Mouse (Mus musculus) thymus, postnatal 25 days (tissue): Measurements from ENCODE around the gene Ank3.

Experiments
- DNase-seq: peaks from one replicate; pipeline ENCODE4 v3.0.0; 2022

Gene Ank3

GRCm38 (mm10) chr10:69577061-69577728 lies 178.6 kb downstream of the Ank3 start:
- no peak for DNase-seq

- DNase-seq, result no peak
These were observed 179.1 kb downstream of the Ank3 start for GRCm38 (mm10) chr10:69577729-69578061.

- DNase-seq, result no peak
These were observed 181.0 kb downstream of the Ank3 start for GRCm38 (mm10) chr10:69579585-69579984.

GRCm38 (mm10) chr10:69581525-69581924 lies 183.0 kb downstream of the Ank3 start:
- DNase-seq, result no peak

- no peak for DNase-seq
These were observed 185.4 kb downstream of the Ank3 start for GRCm38 (mm10) chr10:69583874-69584481.

- DNase-seq, result no peak
These were observed 186.0 kb downstream of the Ank3 start for GRCm38 (mm10) chr10:69584566-69584965.

GRCm38 (mm10) chr10:69585271-69585670 lies 186.7 kb downstream of the Ank3 start:
- no peak for DNase-seq

- DNase-seq, result no peak
These were observed 195.9 kb downstream of the Ank3 start for GRCm38 (mm10) chr10:69594186-69595131.

- no peak for DNase-seq
These were observed 196.9 kb downstream of the Ank3 start for GRCm38 (mm10) chr10:69595487-69595886.

- no peak for DNase-seq
These were observed 202.9 kb downstream of the Ank3 start for GRCm38 (mm10) chr10:69601471-69601870.

- DNase-seq, result no peak
These were observed 204.1 kb downstream of the Ank3 start for GRCm38 (mm10) chr10:69602711-69603110.

- no peak for DNase-seq
These were observed 206.0 kb downstream of the Ank3 start for GRCm38 (mm10) chr10:69604609-69605008.

GRCm38 (mm10) chr10:69605211-69605610 lies 206.6 kb downstream of the Ank3 start:
- no peak for DNase-seq

GRCm38 (mm10) chr10:69607611-69608119 lies 209.1 kb downstream of the Ank3 start:
- no peak for DNase-seq

GRCm38 (mm10) chr10:69611314-69611713 lies 212.7 kb downstream of the Ank3 start:
- no peak for DNase-seq

GRCm38 (mm10) chr10:69611839-69612340 lies 213.3 kb downstream of the Ank3 start:
- no peak for DNase-seq

- DNase-seq, result no peak
These were observed 218.4 kb downstream of the Ank3 start for GRCm38 (mm10) chr10:69616953-69617352.

- DNase-seq, result no peak
These were observed 219.1 kb downstream of the Ank3 start for GRCm38 (mm10) chr10:69617537-69618112.

GRCm38 (mm10) chr10:69620692-69621382 lies 222.3 kb downstream of the Ank3 start:
- DNase-seq, result no peak

GRCm38 (mm10) chr10:69627767-69628166 lies 229.2 kb downstream of the Ank3 start:
- DNase-seq, result no peak

- no peak for DNase-seq
These were observed 230.2 kb downstream of the Ank3 start for GRCm38 (mm10) chr10:69628743-69629142.

- DNase-seq, result no peak
These were observed 232.3 kb downstream of the Ank3 start for GRCm38 (mm10) chr10:69630802-69631388.
